Mouse (Mus musculus): ENCODE results near the gene Srsf10. TPM values are rescaled to one million over a fixed set of nuclear protein-coding genes. Genes with fewer than 3 reads are reported as not detected.

Gene Srsf10
- polyA plus RNA-seq, 1 experiment from 2014 or later: 144 TPM

GRCm38 (mm10) chr4:135832070-135832469, 23.5 kb upstream of the Srsf10 start:
- no peaks in the 10 kb centered on the region for H3K27me3 ChIP-seq (replicated peaks; ENCODE audit: control insufficient read depth, insufficient read depth, low read length)
- H3K27ac ChIP-seq (ENCODE audit: low read depth, low read length): no peak overlapping the region
- H3K4me2 ChIP-seq (ENCODE audit: low read length): no peak overlapping the region
- H3K36me3 ChIP-seq (ENCODE audit: control insufficient read depth, insufficient read depth, low read length): no peaks in the 10 kb centered on the region
- 62% methylated on average over 11 of the region's 11 CpGs for WGBS
- H3K4me3 ChIP-seq (ENCODE audit: low read length): no peak overlapping the region
- no peak for ATAC-seq
- H3K9me3 ChIP-seq (ENCODE audit: control insufficient read depth, low read length): no peaks in the 10 kb centered on the region
- no peak overlapping the region for H3K9ac ChIP-seq (ENCODE audit: low read depth, low read length)
- H3K4me1 ChIP-seq (ENCODE audit: control insufficient read depth, insufficient read depth, low read depth, low read length): peaks cover 23% of the 10 kb centered on the region

DNA sequence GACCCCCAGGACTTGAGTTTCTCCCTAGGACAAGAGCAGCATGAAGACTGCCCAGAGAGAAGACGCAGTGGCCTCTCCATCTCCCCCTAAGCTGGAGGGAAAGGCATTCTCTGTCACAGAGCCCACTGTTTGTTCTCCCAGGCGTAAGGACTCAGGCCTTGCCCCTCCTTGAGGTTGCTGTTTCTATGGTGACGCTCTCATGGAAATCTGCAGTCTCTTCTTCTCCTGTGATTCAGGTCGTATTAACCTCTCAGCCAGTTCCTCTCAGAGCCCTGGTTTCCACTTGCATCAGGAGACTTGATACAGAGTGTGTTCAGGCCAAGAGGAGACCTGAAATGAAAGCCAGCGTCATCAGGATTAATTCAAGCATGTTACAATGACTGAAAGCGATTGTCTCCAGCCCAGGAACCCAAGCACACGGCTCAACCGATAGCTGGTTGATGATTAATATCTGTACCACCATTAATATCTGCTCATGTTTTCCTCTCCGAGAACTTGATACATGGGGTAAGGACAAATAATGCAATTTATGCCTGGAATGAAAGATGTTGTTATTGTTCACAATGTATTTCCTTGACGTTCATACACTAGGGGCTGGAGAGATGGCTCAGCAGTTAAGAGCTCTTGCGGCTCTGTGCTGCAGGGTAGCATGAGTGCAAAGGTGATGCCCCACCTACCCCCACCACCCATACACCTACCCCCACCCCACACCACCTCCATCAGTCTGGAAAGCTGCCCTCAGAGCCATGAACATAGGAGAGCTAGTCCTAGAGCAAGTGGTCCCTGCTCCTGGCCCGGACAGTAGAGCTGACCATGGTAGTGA, 22.0 kb upstream of the Srsf10 start:
- 0 out of 2 replicates have a peak overlapping the region, but pooled peaks have one; percentile 14 for H3K4me2 ChIP-seq (ENCODE audit: low read length)
- H3K9me3 ChIP-seq (ENCODE audit: control insufficient read depth, low read length): no peaks in the 10 kb centered on the region
- no peak overlapping the region for H3K4me3 ChIP-seq (ENCODE audit: low read length)
- H3K36me3 ChIP-seq (ENCODE audit: control insufficient read depth, insufficient read depth, low read length): no peaks in the 10 kb centered on the region
- peak overlapping the region; percentile 80 for H3K27ac ChIP-seq (ENCODE audit: low read depth, low read length)
- peaks cover 19% of the 10 kb centered on the region for H3K4me1 ChIP-seq (ENCODE audit: control insufficient read depth, insufficient read depth, low read depth, low read length)
- ATAC-seq: peak; percentile 81
- H3K9ac ChIP-seq (ENCODE audit: low read depth, low read length): peak overlapping the region; percentile 35
- H3K27me3 ChIP-seq (replicated peaks; ENCODE audit: control insufficient read depth, insufficient read depth, low read length): no peaks in the 10 kb centered on the region
- WGBS: 40% methylated on average over 12 of the region's 12 CpGs

DNA sequence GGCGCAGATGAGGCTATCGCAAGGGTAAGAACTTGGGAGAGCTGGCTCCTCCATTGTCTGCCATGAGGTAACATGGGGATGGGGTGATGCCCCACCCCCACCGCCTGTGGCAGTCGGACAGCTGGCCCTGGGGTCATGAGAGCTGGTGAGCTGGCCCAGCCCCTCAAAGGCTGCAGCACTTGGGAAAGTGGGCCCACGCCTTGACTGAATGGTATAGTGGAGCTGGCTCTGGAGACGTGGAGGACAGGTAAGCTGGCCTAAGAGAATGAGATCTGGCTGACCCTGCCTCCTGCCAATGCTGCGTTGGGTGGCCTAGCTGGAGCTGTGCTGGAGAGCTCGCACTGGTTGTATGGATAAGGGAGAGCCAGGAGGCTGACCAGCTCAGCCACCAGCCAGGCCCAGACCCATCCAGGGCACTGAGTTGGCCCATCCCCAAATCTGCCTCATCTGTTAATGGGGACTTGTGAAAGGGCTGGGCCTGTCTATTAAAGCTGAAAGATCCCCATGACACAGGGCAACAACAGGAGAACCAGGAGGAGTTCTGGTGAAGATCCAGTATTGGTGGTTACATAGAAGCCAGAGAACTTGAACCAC, 21.3 kb upstream of the Srsf10 start:
- peak; percentile 27; the same call in 1 of the 2 replicates for ATAC-seq
- Histone ChIP-seq H3K4me2 (ENCODE audit: low read length) (no peak overlapping the region), H3K4me3 (ENCODE audit: low read length) (no peak overlapping the region), H3K27me3 (replicated peaks; ENCODE audit: control insufficient read depth, insufficient read depth, low read length) (no peaks in the 10 kb centered on the region), H3K4me1 (ENCODE audit: control insufficient read depth, insufficient read depth, low read depth, low read length) (peaks cover 15% of the 10 kb centered on the region), H3K36me3 (ENCODE audit: control insufficient read depth, insufficient read depth, low read length) (no peaks in the 10 kb centered on the region), H3K9ac (ENCODE audit: low read depth, low read length) (no peak overlapping the region), H3K27ac (ENCODE audit: low read depth, low read length) (peak overlapping the region; percentile 80; the same call in 1 of the 2 replicates), H3K9me3 (ENCODE audit: control insufficient read depth, low read length) (no peaks in the 10 kb centered on the region)
- WGBS: 77% methylated on average over 8 of the region's 8 CpGs

- Histone ChIP-seq H3K4me1 (ENCODE audit: control insufficient read depth, insufficient read depth, low read depth, low read length) (peaks cover 2% of the 10 kb centered on the region), H3K36me3 (ENCODE audit: control insufficient read depth, insufficient read depth, low read length) (no peaks in the 10 kb centered on the region), H3K4me3 (ENCODE audit: low read length) (no peak overlapping the region), H3K27ac (ENCODE audit: low read depth, low read length) (no peak overlapping the region), H3K9me3 (ENCODE audit: control insufficient read depth, low read length) (no peaks in the 10 kb centered on the region), H3K9ac (ENCODE audit: low read depth, low read length) (no peak overlapping the region), H3K27me3 (replicated peaks; ENCODE audit: control insufficient read depth, insufficient read depth, low read length) (no peaks in the 10 kb centered on the region), H3K4me2 (ENCODE audit: low read length) (no peak overlapping the region)
- WGBS: 81% methylated on average over 3 of the region's 3 CpGs
- ATAC-seq: no peak
Measured at GRCm38 (mm10) chr4:135838925-135839292, 16.6 kb upstream of the Srsf10 start.

GRCm38 (mm10) chr4:135839293-135840011, 16.1 kb upstream of the Srsf10 start:
- Histone ChIP-seq H3K36me3 (ENCODE audit: control insufficient read depth, insufficient read depth, low read length) (no peaks in the 10 kb centered on the region), H3K4me3 (ENCODE audit: low read length) (no peak overlapping the region), H3K9ac (ENCODE audit: low read depth, low read length) (no peak overlapping the region), H3K27me3 (replicated peaks; ENCODE audit: control insufficient read depth, insufficient read depth, low read length) (no peaks in the 10 kb centered on the region), H3K4me1 (ENCODE audit: control insufficient read depth, insufficient read depth, low read depth, low read length) (no peaks in the 10 kb centered on the region), H3K9me3 (ENCODE audit: control insufficient read depth, low read length) (no peaks in the 10 kb centered on the region), H3K4me2 (ENCODE audit: low read length) (no peak overlapping the region), H3K27ac (ENCODE audit: low read depth, low read length) (no peak overlapping the region)
- ATAC-seq: no peak
- WGBS: 80% methylated on average over 21 of the region's 21 CpGs

DNA sequence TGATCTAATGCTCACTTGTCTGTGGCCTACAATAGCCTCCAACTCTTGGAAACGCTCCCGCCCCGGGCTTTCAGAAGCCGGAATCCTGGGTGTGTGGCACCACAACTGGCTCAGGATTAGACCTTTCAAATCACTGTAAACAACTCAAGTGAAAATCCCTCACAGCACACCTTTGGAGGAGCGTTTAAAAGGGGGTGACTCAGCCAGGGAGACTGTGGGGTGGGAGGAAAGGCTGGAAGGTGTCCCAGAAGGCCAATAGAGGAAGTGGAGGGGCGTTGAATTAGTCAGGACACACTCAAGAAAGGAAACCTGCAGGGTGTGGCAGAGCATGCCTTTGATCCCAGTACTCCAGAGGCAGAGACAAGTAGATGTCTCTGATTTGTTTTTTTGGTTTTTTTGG, 11.1 kb upstream of the Srsf10 start:
- Histone ChIP-seq H3K27me3 (replicated peaks; ENCODE audit: control insufficient read depth, insufficient read depth, low read length) (no peaks in the 10 kb centered on the region), H3K9me3 (ENCODE audit: control insufficient read depth, low read length) (no peaks in the 10 kb centered on the region), H3K36me3 (ENCODE audit: control insufficient read depth, insufficient read depth, low read length) (no peaks in the 10 kb centered on the region), H3K4me1 (ENCODE audit: control insufficient read depth, insufficient read depth, low read depth, low read length) (no peaks in the 10 kb centered on the region), H3K9ac (ENCODE audit: low read depth, low read length) (no peak overlapping the region), H3K4me3 (ENCODE audit: low read length) (no peak overlapping the region), H3K27ac (ENCODE audit: low read depth, low read length) (no peak overlapping the region), H3K4me2 (ENCODE audit: low read length) (no peak overlapping the region)
- 87% methylated on average over 6 of the region's 6 CpGs for WGBS
- no peak for ATAC-seq

DNA sequence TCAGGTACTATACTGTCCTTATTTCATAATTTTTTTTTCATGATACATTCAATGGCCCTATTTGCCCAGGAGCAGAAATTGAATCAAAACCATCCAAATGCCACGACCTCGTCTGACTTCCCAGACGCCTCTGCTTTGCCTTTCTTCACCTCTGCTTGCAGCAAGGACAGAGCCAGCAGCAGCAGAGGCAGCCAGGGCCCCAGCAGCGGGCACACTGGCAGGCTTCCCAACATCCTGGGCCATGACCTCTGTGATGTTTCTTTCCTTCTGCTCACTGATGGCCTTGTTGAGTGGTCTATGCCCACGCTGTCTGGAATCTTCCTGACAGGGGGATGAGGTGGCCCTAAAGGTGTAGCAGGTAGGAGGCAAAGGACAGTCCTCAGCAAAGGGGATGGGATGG, 8.0 kb upstream of the Srsf10 start:
- Histone ChIP-seq H3K9ac (ENCODE audit: low read depth, low read length) (no peak overlapping the region), H3K4me2 (ENCODE audit: low read length) (no peak overlapping the region), H3K27me3 (replicated peaks; ENCODE audit: control insufficient read depth, insufficient read depth, low read length) (no peaks in the 10 kb centered on the region), H3K4me1 (ENCODE audit: control insufficient read depth, insufficient read depth, low read depth, low read length) (peaks cover 9% of the 10 kb centered on the region), H3K27ac (ENCODE audit: low read depth, low read length) (no peak overlapping the region), H3K9me3 (ENCODE audit: control insufficient read depth, low read length) (no peaks in the 10 kb centered on the region), H3K4me3 (ENCODE audit: low read length) (no peak overlapping the region), H3K36me3 (ENCODE audit: control insufficient read depth, insufficient read depth, low read length) (no peaks in the 10 kb centered on the region)
- 64% methylated on average over 5 of the region's 5 CpGs for WGBS
- ATAC-seq: no peak

GRCm38 (mm10) chr4:135850411-135851095, 5.0 kb upstream of the Srsf10 start:
- 25% methylated on average over 13 of the region's 13 CpGs for WGBS
- no peaks in the 10 kb centered on the region for H3K9me3 ChIP-seq (ENCODE audit: control insufficient read depth, low read length)

More at GRCm38 (mm10) chr4:135850411-135851095, 5.0 kb upstream of the Srsf10 start:
- Histone ChIP-seq H3K4me2 (ENCODE audit: low read length) (peak overlapping the region; percentile 42), H3K4me3 (ENCODE audit: low read length) (no peak overlapping the region), H3K27ac (ENCODE audit: low read depth, low read length) (peak overlapping the region; percentile 77), H3K4me1 (ENCODE audit: control insufficient read depth, insufficient read depth, low read depth, low read length) (peaks cover 14% of the 10 kb centered on the region), H3K27me3 (replicated peaks; ENCODE audit: control insufficient read depth, insufficient read depth, low read length) (no peaks in the 10 kb centered on the region), H3K9ac (ENCODE audit: low read depth, low read length) (peak overlapping the region; percentile 48), H3K36me3 (ENCODE audit: control insufficient read depth, insufficient read depth, low read length) (no peaks in the 10 kb centered on the region)
- ATAC-seq: peak; percentile 84

Measured in hindbrain, embryonic 16.5 days (tissue).